Mouse (Mus musculus) gastrocnemius, postnatal 4 days (tissue): ENCODE measurements around the gene Cd151. TPM values are rescaled to one million over a fixed set of nuclear protein-coding genes. Genes with fewer than 3 reads are reported as not detected.

ENCODE experiments used
- total RNA-seq, 2 experiments: library from RNA; stranded (reverse); gene quantifications; 2 replicates each; pipeline ENCODE4 v1.2.3; 2021

The Cd151 gene
- total RNA-seq, 2 experiments from 2014 or later, result 87.2 to 88.8 TPM

Other genes starting within 250 kb of the Cd151 start
- 10 to 100 TPM; 48.4 to 63.3 TPM for gene Phrf1, start 238.6 kb upstream of the Cd151 start, total RNA-seq
- 1 to 10 TPM; 1.4 TPM for gene Irf7, start 200.9 kb upstream of the Cd151 start, total RNA-seq
- gene Cdhr5, start 190.6 kb upstream of the Cd151 start, total RNA-seq, result 1 to 10 TPM; 1.3 to 1.5 TPM
- gene Sct, start 188.3 kb upstream of the Cd151 start, total RNA-seq, result 1 to 10 TPM; 3.4 to 3.5 TPM
- gene Drd4, start 175.4 kb upstream of the Cd151 start, total RNA-seq, result under 1 TPM; 0.16 to 0.25 TPM
- 10 to 100 TPM; 44.6 to 50.4 TPM for gene Deaf1, start 139.7 kb upstream of the Cd151 start, total RNA-seq
- 10 to 100 TPM; 14.2 to 14.6 TPM for gene Tmem80, start 139.7 kb upstream of the Cd151 start, total RNA-seq
- 1 to 10 TPM; 2.4 to 2.5 TPM for gene Eps8l2, start 128.5 kb upstream of the Cd151 start, total RNA-seq
- 100 to 1,000 TPM; 120 to 128 TPM for gene Taldo1, start 75.2 kb upstream of the Cd151 start, total RNA-seq
- 10 to 100 TPM; 18.3 to 19.5 TPM for gene Gatd1, start 53.3 kb upstream of the Cd151 start, total RNA-seq
- gene Cend1, start 37.9 kb upstream of the Cd151 start, total RNA-seq, result under 1 TPM; 0.34 to 0.49 TPM
- 10 to 100 TPM; 16.4 to 25.2 TPM for gene Slc25a22, start 29.5 kb upstream of the Cd151 start, total RNA-seq
- 1 to 10 TPM; 4.0 to 4.5 TPM for gene Pidd1, start 23.4 kb upstream of the Cd151 start, total RNA-seq
- gene Rplp2, start 20.0 kb upstream of the Cd151 start, total RNA-seq, result 1,000 to 10,000 TPM; 1,111 to 1,331 TPM
- gene Pnpla2, start 12.2 kb upstream of the Cd151 start, total RNA-seq, result 100 to 1,000 TPM in 1 of 2 experiments, 10 to 100 TPM in 1; 98.6 to 133 TPM
- 1 to 10 TPM; 8.9 to 9.3 TPM for gene Cracr2b, start 6.3 kb upstream of the Cd151 start, total RNA-seq
- gene Polr2l, start 7.7 kb downstream of the Cd151 start, total RNA-seq, result 10 to 100 TPM; 35.3 to 35.9 TPM
- 10 to 100 TPM; 19.6 to 19.7 TPM for gene Tspan4, start 7.8 kb downstream of the Cd151 start, total RNA-seq
- 10 to 100 TPM; 23.0 to 34.4 TPM for gene Chid1, start 72.5 kb downstream of the Cd151 start, total RNA-seq
- gene Ap2a2, start 94.8 kb downstream of the Cd151 start, total RNA-seq, result 10 to 100 TPM; 63.4 to 65.5 TPM
- gene Muc6, start 187.9 kb downstream of the Cd151 start, total RNA-seq, result not detected
- under 1 TPM; 0.52 to 0.59 TPM for gene Muc2, start 222.9 kb downstream of the Cd151 start, total RNA-seq